Mouse (Mus musculus) limb, embryonic 12.5 days (tissue): ENCODE measurements around the gene Gid8. TPM values are rescaled to one million over a fixed set of nuclear protein-coding genes. Genes with fewer than 3 reads are reported as not detected.

Experiments
- ATAC-seq: fragments of 200-750 bp; cut with Nextera tagmentation; 2 replicates; pipeline ENCODE4 v1.8.0; 2017; ENCODE audit warnings: low read depth, moderate TSS enrichment; ENCODE audit not compliant: insufficient number of reproducible peaks, insufficient read depth, low FRiP score, low TSS enrichment
- H3K27ac ChIP-seq: fragments of 300-500 bp; sonication (generic); 2 replicates; pipeline ENCODE4 v1.5.1; 2016; ENCODE audit warnings: mild to moderate bottlenecking, moderate library complexity
- H3K27me3 ChIP-seq: fragments of 300-500 bp; sonication (generic); 2 replicates; pipeline ENCODE4 v1.6.1; 2016; ENCODE audit warnings: mild to moderate bottlenecking, moderate library complexity
- H3K36me3 ChIP-seq: fragments of 300-500 bp; sonication (generic); 2 replicates; pipeline ENCODE4 v1.6.1; 2016; ENCODE audit warnings: mild to moderate bottlenecking, moderate library complexity
- H3K4me1 ChIP-seq: fragments of 300-500 bp; sonication (generic); replicated peaks from 2 replicates; pipeline ENCODE4 v1.6.1; 2016
- H3K4me2 ChIP-seq: fragments of 300-500 bp; sonication (generic); 2 replicates; pipeline ENCODE4 v1.6.1; 2016; ENCODE audit warnings: mild to moderate bottlenecking, moderate library complexity
- H3K4me3 ChIP-seq: fragments of 300-500 bp; sonication (generic); replicated peaks from 2 replicates; pipeline ENCODE4 v1.5.1; 2016; ENCODE audit warnings: mild to moderate bottlenecking
- H3K9ac ChIP-seq: fragments of 300-500 bp; sonication (generic); replicated peaks from 2 replicates; pipeline ENCODE4 v1.6.1; 2016; ENCODE audit warnings: mild to moderate bottlenecking, moderate library complexity
- H3K9me3 ChIP-seq: fragments of 300-500 bp; sonication (generic); 2 replicates; pipeline ENCODE4 v1.6.1; 2016; ENCODE audit warnings: mild to moderate bottlenecking, moderate library complexity
- WGBS: fragments of 180-500 bp; shearing (Covaris S2); methylation state at CpG from one replicate; pipeline ENCODE4 v1.1.7; 2016; 5-methylcytosine and 5-hydroxymethylcytosine counted together
- polyA plus RNA-seq: library from polyadenylated mRNA; unstranded; fragments of >200 nt; fragmentation: Nextera tagmentation; extraction: Ambion mirVana; gene quantifications from 2 replicates; pipeline ENCODE4 v1.2.1, GENCODE M21; 2016

Gid8 gene
- polyA plus RNA-seq, 1 experiment from 2014 or later, result 60.9 TPM

GRCm38 (mm10) chr2:180727613-180728021, 17.7 kb downstream of the Gid8 start:
- H3K36me3 ChIP-seq, result peaks cover 16% of the 10 kb centered on the region
- no peak overlapping the region for H3K9ac ChIP-seq
- WGBS, result 58% methylated on average over 4 of the region's 4 CpGs
- no peak for ATAC-seq
- peaks cover 6% of the 10 kb centered on the region for H3K4me1 ChIP-seq
- peaks cover 10% of the 10 kb centered on the region; the same call in 1 of the 2 replicates for H3K27me3 ChIP-seq
- no peaks in the 10 kb centered on the region for H3K9me3 ChIP-seq
- H3K27ac ChIP-seq, result no peak overlapping the region
- H3K4me3 ChIP-seq, result no peak overlapping the region
- no peak overlapping the region for H3K4me2 ChIP-seq

- Histone ChIP-seq H3K4me2 (no peak overlapping the region), H3K4me1 (no peaks in the 10 kb centered on the region), H3K27ac (no peak overlapping the region), H3K9me3 (no peaks in the 10 kb centered on the region), H3K36me3 (no peaks in the 10 kb centered on the region), H3K9ac (no peak overlapping the region), H3K27me3 (0 out of 2 replicates have a peak, but pooled peaks cover 2% of the 10 kb centered on the region), H3K4me3 (no peak overlapping the region)
- 74% methylated on average over 3 of the region's 3 CpGs for WGBS
- ATAC-seq, result no peak
Measured at GRCm38 (mm10) chr2:180731036-180731435, 21.1 kb downstream of the Gid8 start.

- H3K4me2 ChIP-seq, result no peak overlapping the region
- H3K27me3 ChIP-seq, result 0 out of 2 replicates have a peak, but pooled peaks cover 2% of the 10 kb centered on the region
- H3K27ac ChIP-seq, result no peak overlapping the region
- H3K4me1 ChIP-seq, result no peaks in the 10 kb centered on the region
- no peak for ATAC-seq
- no peak overlapping the region for H3K4me3 ChIP-seq
- 54% methylated on average over 6 of the region's 6 CpGs for WGBS
- no peak overlapping the region for H3K9ac ChIP-seq
- H3K36me3 ChIP-seq, result no peaks in the 10 kb centered on the region
- H3K9me3 ChIP-seq, result no peaks in the 10 kb centered on the region
Measured at GRCm38 (mm10) chr2:180731984-180732383, 22.1 kb downstream of the Gid8 start.

- Histone ChIP-seq H3K9ac (no peak overlapping the region), H3K4me2 (no peak overlapping the region), H3K4me3 (no peak overlapping the region), H3K36me3 (no peaks in the 10 kb centered on the region), H3K9me3 (no peaks in the 10 kb centered on the region), H3K4me1 (no peaks in the 10 kb centered on the region), H3K27me3 (0 out of 2 replicates have a peak, but pooled peaks cover 2% of the 10 kb centered on the region), H3K27ac (no peak overlapping the region)
- no peak for ATAC-seq
- WGBS, result 88% methylated on average over 7 of the region's 7 CpGs
Measured at GRCm38 (mm10) chr2:180735232-180735631, 25.3 kb downstream of the Gid8 start.

GRCm38 (mm10) chr2:180737984-180738383, 28.1 kb downstream of the Gid8 start:
- H3K4me2 ChIP-seq, result no peak overlapping the region
- no peaks in the 10 kb centered on the region for H3K9me3 ChIP-seq
- no peak overlapping the region for H3K9ac ChIP-seq
- H3K4me1 ChIP-seq, result no peaks in the 10 kb centered on the region
- WGBS, result 72% methylated on average over 2 of the region's 2 CpGs
- H3K27me3 ChIP-seq, result 0 out of 2 replicates have a peak, but pooled peaks cover 2% of the 10 kb centered on the region
- no peak overlapping the region for H3K4me3 ChIP-seq
- no peak for ATAC-seq
- H3K36me3 ChIP-seq, result no peaks in the 10 kb centered on the region
- no peak overlapping the region for H3K27ac ChIP-seq

GRCm38 (mm10) chr2:180740349-180740748, 30.4 kb downstream of the Gid8 start:
- Histone ChIP-seq H3K27me3 (0 out of 2 replicates have a peak, but pooled peaks cover 2% of the 10 kb centered on the region), H3K4me1 (no peaks in the 10 kb centered on the region), H3K27ac (no peak overlapping the region), H3K4me3 (no peak overlapping the region), H3K9me3 (no peaks in the 10 kb centered on the region), H3K9ac (no peak overlapping the region), H3K36me3 (no peaks in the 10 kb centered on the region), H3K4me2 (no peak overlapping the region)
- no peak for ATAC-seq
- WGBS, result 23% methylated on average over 3 of the region's 3 CpGs

- H3K4me3 ChIP-seq, result no peak overlapping the region
- WGBS, result 77% methylated on average over 7 of the region's 7 CpGs
- H3K4me2 ChIP-seq, result no peak overlapping the region
- no peaks in the 10 kb centered on the region for H3K4me1 ChIP-seq
- no peak overlapping the region for H3K27ac ChIP-seq
- no peak overlapping the region for H3K9ac ChIP-seq
- H3K9me3 ChIP-seq, result no peaks in the 10 kb centered on the region
- no peak for ATAC-seq
- no peaks in the 10 kb centered on the region; the same call in 1 of the 2 replicates for H3K27me3 ChIP-seq
- H3K36me3 ChIP-seq, result no peaks in the 10 kb centered on the region
Measured at GRCm38 (mm10) chr2:180741421-180741820, 31.5 kb downstream of the Gid8 start.

- no peak overlapping the region for H3K4me2 ChIP-seq
- ATAC-seq, result no peak
- peaks cover 4% of the 10 kb centered on the region for H3K27me3 ChIP-seq
- no peaks in the 10 kb centered on the region for H3K36me3 ChIP-seq
- no peak overlapping the region for H3K9ac ChIP-seq
- H3K27ac ChIP-seq, result no peak overlapping the region
- H3K4me3 ChIP-seq, result no peak overlapping the region
- WGBS, result 87% methylated on average over 6 of the region's 6 CpGs
- H3K4me1 ChIP-seq, result no peaks in the 10 kb centered on the region
- H3K9me3 ChIP-seq, result no peaks in the 10 kb centered on the region
Measured at GRCm38 (mm10) chr2:180742820-180743219, 32.9 kb downstream of the Gid8 start.

GRCm38 (mm10) chr2:180743321-180743720, 33.4 kb downstream of the Gid8 start:
- Histone ChIP-seq H3K9ac (no peak overlapping the region), H3K4me1 (no peaks in the 10 kb centered on the region), H3K27ac (no peak overlapping the region), H3K4me2 (no peak overlapping the region), H3K36me3 (no peaks in the 10 kb centered on the region), H3K4me3 (no peak overlapping the region), H3K9me3 (no peaks in the 10 kb centered on the region), H3K27me3 (peaks cover 4% of the 10 kb centered on the region)
- WGBS, result 88% methylated on average over 2 of the region's 2 CpGs
- no peak for ATAC-seq

- no peak overlapping the region for H3K27ac ChIP-seq
- WGBS, result 37% methylated on average over 17 of the region's 17 CpGs
- no peaks in the 10 kb centered on the region for H3K9me3 ChIP-seq
- ATAC-seq, result no peak
- no peaks in the 10 kb centered on the region for H3K36me3 ChIP-seq
- H3K9ac ChIP-seq, result no peak overlapping the region
- H3K4me3 ChIP-seq, result no peak overlapping the region
- H3K4me2 ChIP-seq, result no peak overlapping the region
- H3K4me1 ChIP-seq, result no peaks in the 10 kb centered on the region
- H3K27me3 ChIP-seq, result peaks cover 7% of the 10 kb centered on the region
Measured at GRCm38 (mm10) chr2:180745248-180745927, 35.5 kb downstream of the Gid8 start.

GRCm38 (mm10) chr2:180746569-180747192, 36.8 kb downstream of the Gid8 start:
- no peaks in the 10 kb centered on the region for H3K4me1 ChIP-seq
- WGBS, result 33% methylated on average over 5 of the region's 5 CpGs

More at GRCm38 (mm10) chr2:180746569-180747192, 36.8 kb downstream of the Gid8 start:
- Histone ChIP-seq H3K27ac (no peak overlapping the region), H3K36me3 (no peaks in the 10 kb centered on the region), H3K4me3 (no peak overlapping the region), H3K9me3 (no peaks in the 10 kb centered on the region), H3K4me2 (no peak overlapping the region), H3K27me3 (peaks cover 7% of the 10 kb centered on the region), H3K9ac (no peak overlapping the region)
- ATAC-seq, result no peak
